Mouse (Mus musculus) megakaryocyte progenitor cell, adult 5-6 weeks (primary cell): ENCODE measurements around the gene Tbc1d2b. TPM values are rescaled to one million over a fixed set of nuclear protein-coding genes. Genes with fewer than 3 reads are reported as not detected.

Experiments
- ATAC-seq: replicated peaks from 2 replicates; pipeline ENCODE4 v1.8.0; 2016; ENCODE audit warnings: mild to moderate bottlenecking, moderate TSS enrichment, inconsistent platforms; ENCODE audit not compliant: poor library complexity
- total RNA-seq, 2 experiments: library from RNA; stranded (forward) in 1 of 2; stranded (reverse) in 1 of 2; fragments of 157-497, 149-512 nt in 1 of 2; fragments of 200-1000 nt in 1 of 2; gene quantifications; 2 replicates each; pipeline versions ENCODE4 v1.2.3 to v1.2.4; 2015 to 2017

Gene Tbc1d2b
- total RNA-seq, 2 experiments from 2014 or later: 46.2 to 51.4 TPM

DNA sequence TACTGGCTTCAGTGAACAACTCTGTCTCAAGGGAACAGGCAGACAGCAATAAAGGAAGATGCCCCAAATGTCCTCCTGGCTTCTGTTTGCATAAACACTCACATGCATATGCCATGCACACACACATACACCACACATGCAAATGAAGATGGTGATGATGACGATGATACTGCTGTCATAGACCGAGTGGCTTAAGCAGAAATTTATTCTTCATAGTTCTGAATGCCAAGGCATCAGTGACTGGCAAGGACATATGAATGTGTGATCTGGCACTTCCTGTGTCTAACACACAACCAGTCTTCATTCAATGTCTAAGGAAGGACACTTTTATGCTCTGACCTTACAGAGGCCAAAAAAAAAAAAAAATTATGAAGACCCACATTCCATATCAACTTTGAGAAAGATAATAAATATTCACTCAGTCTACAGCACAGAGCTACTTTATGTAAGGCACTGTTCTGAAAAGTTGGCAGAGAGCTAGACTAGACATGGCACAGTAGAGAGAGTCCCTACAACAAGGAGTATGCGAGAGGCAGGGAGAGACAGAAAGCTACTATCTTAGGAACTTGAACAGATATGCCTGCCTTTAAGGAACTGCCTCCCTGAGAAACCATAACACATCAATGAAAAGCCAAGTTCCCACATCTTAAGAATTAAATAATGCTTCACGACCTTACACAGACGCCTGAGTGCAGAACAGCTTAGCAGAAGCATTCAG is 5.1 kb downstream of the Tbc1d2b start:
- no peak for ATAC-seq

DNA sequence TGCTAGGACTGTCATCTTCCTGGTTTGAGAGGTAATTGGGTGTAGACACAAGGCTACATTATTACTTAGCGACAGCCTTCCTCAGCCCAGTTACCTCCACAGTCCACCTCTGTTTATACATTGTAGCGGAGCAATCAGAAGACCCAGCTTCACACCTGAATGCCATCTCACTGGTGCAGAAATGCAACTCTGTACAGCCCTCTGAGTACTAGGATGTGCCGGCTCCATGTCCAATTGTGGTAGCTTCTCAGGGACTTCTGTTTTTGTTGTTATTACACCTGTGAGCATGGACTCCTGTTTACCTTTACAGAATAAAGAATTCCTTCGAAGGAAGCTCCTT is 7.3 kb downstream of the Tbc1d2b start:
- ATAC-seq: no peak

DNA sequence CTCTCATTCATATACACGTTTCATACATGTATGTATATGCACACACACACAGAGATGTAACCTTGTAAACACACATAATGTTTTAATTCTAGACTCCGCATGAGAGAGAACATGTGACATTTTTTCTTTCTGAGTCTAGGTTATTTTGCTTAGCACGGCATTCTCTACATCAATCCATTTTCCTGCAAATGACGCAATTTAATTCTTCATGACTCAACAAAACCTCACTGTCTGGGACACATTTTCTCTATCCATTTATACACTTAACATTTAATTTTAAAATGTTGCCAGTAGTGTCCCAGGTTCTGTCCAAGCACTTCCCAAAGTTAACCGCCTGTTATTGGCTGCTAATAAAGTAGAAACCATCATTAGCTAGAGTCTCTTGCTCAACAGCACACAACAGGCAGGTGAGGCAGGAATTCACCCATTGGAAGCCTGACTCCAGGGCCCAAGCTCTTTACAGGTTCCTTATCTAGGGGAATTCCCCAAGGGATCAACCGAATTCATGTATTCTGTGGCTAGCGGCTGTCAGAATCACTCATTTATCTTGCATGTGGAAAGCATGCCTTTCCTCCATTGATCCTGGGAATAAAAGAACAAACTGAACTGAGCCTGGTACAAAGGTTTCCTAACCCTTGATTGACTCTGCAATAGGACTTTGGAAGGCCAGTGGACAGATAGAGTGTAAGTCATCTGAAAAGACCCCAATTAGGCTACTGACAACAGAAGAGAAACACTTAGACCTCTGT is 7.8 kb downstream of the Tbc1d2b start:
- ATAC-seq: no peak

DNA sequence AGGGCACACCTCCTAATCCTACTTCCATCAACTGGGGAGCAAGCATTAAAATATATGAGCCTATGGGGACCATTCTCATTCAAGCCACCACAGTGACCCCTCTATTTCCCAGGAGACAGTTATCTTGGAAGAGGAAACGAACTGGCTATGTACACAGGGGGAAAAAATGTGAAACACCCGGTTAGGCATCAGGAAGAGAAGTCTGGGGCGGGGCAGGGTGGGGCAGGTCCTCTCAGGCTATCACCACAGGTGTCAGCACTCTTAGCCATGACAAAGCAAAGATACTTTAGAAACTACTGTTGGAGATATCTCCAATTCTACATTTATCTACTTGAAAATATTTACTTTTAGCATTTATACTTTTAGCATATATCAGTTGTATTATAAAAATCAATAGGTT is 8.5 kb downstream of the Tbc1d2b start:
- ATAC-seq: no peak

DNA sequence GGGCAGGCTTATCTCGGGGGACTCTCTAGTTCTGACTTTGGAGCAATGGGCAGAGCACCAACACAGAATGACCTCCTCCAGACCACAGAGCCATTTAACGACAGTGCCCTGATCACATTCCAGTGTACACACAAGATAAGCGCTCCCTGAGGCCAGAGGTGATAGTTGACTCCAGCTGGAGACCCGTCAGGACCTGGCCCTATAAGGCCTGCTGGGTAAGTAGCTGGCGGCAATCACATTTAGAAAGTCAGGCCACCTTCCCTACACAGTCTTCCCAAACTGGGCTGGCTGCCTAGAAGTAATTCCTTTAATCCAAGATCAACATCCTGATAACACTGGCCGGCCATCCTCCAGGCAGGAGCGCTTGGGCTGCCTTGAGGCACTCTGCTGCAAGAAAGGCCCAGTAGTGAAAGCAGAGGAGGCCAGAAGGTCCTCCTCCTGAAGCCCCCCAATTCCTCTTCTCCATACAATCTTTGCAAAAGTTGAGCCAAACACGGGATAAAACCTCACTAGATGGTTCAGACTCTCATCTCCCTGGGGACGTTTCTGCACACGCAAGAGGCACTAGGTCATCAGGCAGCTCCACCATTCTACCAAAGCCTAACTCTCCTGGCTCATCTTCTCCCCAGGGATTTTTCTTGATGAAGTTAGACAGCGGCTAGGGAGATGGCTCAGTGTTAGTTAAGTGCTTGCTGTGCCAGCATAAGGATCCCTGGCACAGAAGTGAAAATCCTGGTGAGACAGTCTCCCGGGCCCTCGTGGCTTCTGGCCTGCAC is 9.8 kb downstream of the Tbc1d2b start:
- peak; percentile 49 for ATAC-seq

DNA sequence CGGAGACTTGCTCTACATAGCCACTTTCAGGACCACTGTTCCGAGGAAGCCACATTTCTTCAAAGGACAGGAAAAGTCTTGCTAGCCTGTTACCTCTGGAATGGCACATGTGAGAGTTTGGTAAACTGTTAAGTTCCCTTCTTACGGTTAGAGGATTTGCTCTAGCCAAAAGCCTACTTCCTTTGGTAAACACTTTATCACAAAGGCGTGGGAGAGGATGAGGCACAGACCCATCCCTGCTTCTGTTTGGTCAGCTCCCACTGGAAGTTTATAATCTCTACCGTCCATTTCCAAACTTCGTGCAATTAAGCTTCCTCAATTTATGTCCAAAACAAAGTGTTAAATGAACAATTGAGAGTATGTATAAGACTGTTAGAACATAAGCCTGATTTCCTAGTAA is 10.5 kb downstream of the Tbc1d2b start:
- ATAC-seq: no peak

DNA sequence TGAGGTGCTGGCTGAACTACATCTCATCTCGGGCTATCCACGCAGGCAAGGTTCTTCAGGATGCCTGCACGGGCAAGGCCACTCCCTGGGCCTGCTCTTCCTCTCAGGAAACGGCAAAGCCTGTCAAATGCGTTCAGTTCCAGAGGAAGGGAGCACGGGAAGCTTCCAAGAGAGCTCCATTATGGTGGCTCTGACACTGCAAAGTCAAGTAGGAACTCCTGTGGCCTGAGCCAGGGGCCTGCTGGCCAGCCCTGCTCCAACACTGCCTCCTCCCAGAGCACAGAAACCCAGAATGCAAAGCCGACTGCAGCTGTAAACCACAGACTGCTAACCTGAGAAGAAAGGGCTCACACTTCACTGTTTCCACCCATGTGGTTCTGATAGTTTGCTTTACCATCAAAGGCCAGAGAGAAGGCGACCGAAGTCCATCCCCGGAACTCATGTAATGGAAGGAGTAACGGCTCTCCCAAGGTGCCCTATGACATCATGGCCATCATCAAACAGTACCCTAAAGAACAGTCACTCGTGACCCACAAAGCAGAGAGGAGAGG is 11.1 kb downstream of the Tbc1d2b start:
- ATAC-seq: no peak

DNA sequence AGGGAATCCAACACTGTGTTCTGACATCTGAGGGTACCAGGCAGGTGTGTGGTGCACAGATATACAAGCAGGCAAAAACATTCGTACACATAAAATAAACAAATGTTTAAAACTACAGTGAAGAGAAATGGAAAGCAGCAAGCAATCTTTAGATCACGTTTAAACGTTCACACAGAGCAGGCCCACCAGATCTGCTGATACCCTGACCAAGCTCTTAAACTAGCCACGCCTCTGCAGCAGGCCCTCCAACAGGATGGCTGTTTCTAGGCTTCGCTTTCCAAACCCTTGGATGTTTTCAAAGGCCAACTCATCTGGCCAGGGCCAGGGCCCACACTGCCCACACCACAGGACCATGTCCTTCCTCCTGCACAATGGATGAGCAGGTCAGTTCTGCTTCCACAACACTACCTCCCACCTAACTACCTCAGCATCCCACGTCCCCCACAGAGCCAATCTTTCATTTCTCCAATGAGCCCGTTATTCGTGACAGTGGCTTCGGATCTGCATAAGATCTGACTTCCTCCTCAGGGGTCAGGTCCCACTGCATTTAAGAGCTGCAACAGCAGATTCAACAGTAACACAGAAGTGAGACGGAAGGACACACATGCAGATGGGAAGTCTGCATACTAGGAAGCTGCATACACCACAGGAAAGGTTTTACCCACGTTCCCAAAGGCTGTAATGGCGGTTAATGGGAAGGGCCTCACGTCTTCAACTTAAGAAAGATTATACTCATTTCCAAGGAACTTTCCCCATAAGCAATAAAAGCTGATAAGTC is 12.7 kb downstream of the Tbc1d2b start:
- ATAC-seq: peak; percentile 16

DNA sequence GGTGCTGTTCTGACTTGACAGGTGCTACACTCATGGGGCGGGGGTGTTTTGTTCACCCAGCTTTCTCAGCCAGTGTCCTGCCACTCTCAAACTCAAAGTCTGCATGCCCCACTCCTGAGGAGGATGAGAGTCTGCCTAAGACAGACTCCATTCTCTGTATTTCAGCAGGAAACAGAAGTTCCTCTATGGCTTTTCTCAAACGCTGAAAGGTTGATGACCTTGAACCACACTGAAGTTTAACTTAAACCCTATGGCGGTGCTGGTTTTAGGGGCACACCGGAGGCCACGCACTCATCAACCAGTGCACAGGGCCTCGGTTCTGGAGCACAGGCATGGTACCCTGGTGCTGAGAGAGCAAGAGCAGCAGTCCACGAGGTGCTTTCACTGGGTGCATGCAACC is 13.4 kb downstream of the Tbc1d2b start:
- ATAC-seq: 0 out of 2 replicates have a peak, but pooled peaks have one; percentile 3

DNA sequence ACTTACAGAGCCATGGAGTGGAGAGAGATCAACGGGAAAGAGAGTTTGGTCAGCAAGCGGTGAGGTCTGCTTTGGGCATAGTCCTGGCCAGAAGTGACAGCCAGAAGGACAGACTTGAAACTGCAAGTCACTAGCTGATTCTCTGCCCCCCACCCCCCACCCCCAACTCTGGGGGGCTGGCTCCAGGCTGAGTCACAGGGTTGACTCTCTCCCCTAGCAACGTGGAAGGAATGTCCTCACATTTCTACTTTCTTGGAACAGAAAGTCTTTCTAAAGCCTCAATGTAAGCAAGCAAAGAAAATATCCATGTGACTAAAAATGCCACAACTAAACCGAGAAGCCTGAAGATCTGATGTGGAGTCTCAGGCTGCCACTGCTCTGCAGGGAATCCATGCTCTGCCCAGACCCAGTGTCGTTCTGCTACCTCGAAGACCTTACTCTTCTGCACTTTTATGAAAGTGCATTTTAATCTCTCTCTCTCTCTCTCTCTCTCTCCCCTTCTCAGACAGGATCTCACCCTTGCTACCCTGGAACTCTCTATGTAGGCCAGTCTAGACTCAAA is 14.7 kb downstream of the Tbc1d2b start:
- ATAC-seq: no peak

DNA sequence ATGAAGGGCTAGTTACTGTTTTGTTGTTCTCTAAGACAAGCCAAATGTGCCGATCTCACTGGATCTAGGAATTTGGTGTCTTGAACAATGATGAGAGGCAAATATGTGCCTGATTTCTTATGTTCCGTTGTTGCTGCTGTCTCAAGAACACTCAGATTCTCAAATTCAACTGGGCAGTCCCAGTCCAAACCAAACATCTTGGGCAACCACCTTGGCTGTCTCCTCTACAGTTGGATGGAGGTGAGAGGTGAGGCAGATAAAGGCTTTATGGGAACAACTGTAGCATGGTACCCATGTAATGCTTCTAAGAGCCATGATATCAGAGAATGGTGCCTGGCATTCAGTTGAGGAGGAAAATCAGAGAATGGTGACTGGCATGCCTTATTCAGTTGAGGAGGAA is 17.4 kb downstream of the Tbc1d2b start:
- ATAC-seq: no peak

DNA sequence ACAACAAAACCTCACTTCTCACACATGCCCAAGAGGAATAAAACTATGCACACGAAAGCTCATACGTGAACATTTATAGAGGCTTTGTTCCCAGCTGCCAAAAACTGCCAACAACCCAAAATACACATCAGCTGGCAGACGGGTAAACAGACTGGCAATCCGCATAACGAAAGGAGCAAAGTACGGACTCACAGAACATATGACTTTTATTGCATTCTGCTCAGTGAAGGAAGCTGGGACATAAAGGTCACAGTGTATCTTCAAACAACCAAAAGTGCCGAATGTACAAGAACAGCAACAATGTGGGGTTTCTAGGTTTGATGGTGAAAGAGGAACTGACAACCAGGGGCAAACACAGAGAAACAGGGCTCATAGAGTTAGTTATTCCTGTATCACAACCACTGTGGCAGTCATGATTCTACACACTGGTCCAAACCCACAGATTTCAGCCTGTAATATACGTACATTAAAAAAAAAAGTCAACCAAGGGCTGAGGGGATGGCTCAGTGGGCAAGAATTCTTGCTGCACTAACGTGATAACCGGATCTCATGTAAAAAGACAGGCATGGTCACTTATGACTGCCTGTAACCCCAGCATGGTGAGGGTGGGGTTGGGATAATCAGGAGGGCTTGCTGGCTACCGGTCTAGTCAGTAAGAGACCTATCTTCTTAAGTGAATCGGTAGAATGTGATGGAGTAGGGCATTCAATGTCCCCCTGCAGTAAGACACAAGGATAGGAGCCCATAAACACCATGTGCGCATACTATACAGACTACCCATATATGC is 19.4 kb downstream of the Tbc1d2b start:
- peak; percentile 11 for ATAC-seq

DNA sequence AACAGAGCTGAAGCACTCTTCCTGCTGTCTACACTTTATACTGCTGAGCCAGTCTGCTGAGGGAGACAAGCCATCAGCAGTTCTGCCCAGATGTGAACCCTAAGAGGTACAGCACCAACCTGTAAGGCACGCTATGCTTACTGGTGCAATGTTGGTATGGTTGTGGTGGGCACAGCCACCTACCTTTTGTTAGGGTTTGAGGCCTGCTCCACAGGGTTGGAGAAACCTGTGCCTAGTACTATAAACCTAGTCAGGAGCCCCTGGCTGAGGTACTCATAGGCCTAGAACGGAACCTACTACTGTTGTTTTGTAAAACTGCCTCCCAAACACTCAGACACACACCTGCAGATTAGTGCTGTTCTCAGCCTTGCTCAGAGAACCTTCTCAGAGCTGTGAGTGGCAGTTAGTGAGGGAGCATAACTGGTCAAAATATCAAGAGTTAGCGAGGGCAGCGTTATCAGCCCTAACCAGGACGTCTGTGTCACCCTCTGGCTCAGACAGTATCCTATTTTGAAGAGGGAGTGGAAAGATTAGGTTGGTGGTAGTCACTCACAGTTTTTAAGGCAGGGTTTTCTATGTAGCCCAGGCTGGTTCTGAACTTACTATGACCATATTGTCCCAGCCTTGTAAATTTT is 20.3 kb downstream of the Tbc1d2b start:
- ATAC-seq: peak; percentile 71

DNA sequence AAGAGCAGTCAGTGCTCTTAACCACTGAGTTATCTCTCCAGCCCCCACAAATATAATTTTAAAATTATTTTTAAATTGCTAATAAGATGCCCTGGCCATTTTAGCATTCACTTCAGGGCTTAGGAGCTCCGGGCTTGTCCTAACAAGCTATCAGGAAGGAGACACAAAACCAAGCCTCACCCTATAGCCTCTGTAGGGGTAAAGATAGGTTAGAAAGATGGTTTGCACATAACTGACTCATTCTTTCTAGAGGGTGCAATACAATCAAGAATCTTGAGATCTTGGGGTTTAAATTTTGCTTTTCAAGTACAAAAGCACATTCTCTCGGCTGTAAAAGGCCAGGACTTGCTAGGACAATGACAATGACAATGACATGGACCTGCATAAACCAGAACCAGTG is 21.6 kb downstream of the Tbc1d2b start:
- ATAC-seq: no peak

DNA sequence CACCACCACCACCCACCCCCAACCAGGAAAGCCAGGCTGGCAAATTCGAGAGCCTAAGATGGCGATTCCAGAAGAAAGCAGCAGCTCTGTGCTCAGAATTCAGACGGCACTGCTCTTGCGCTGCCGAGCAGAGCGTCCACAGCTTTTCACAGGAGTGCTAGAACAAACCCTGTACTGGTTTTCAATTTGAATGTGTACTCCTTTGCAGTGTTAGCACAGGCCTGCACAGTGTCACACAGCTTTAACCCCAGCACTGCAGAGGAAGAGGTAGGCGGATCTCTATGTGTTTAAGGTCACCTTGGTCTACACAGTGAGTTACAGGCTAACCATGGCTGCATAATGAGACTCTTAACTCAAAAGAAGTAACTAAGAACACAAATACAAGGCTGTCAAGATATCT is 22.3 kb downstream of the Tbc1d2b start:
- no peak for ATAC-seq

DNA sequence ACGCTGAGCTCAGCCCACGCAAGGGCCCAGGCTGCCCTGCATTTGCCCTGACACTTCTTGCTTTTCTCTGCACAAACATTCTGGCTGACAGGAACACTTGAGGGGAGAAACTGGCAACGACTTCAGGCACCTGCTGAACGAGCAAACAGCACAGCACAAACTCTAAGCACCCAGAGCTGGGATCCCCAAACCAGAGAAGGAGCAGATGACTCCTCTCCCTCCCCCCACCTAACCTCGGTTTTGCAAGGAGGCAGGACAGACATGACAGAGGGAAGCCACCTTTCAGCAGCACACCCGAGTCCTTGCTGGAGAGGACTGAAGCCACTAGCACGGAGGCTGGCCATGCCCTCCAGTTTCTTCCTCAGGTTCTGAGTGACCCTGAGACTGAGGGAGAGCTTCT is 23.3 kb downstream of the Tbc1d2b start:
- ATAC-seq: no peak

DNA sequence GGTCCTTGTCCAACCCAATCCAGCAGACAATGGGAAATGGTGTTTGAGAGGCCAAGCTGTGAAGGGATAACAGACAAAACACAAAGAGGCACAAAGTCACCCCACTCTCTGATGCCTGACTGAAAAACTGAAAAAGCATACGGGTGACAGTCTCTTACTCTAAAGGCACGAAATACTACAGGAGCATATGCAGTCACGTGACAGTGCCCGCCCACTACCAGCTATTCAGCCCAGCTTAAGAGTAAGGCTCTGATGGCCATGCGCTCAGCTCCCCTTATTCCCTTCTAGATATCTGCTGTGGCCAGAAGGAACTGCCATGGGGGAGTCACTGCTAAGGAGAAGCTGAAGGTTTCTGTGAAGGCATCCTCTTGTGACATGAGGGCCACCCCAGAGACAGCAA is 24.8 kb downstream of the Tbc1d2b start:
- ATAC-seq: no peak

DNA sequence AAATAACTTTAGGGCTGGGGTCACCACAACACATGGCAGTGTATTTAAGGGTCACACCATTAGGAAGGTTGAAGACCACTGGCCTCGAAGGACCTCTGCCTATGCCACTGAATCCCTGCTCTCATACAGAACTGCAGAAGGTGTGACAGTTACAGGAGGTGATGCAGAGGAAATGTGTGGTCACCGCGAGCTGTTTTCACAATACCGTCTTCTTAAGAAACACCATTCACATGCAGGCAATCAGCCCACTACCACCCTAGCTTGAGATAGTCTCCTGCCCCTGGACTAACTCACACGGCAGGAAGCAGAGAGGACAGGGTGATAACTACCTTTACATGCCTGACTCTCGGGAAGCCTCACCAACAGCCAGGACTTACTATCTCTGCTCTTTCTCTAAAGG is 25.4 kb downstream of the Tbc1d2b start:
- peak; percentile 40 for ATAC-seq
